ENCODE assay signal across 19 mouse cellular contexts in the genomic region with DNA sequence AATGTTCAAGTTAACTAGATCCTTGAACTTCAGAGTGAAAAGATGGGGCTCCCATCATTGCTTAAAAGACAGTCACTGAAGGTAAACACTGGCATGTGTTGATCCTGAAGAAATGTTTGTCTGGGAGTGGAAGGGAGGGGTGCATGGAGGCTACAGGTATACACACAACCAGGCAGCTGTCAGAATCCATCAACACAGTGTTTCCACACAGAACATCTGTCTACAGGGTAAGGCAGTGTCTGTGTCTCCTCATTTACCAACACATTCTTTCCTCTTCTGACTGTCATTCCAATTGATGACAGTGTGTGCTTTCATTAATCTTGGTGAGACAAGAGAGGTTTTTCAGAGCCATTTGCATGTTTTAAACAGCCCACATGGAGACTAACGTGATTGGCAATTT.
"Had no signal": no experiment of that assay in that cellular context is flagged by ENCODE, and none has a peak within 500 bp of the region (broad histone marks: within the 10 kb centered on the region; RNA-seq: fewer than 3 reads in every experiment).

No protein-coding gene starts in this region.

- ATAC-seq: liver, embryonic 12.5 days had no signal

- H3K4me1 ChIP-seq: limb, embryonic 10.5 days; limb, embryonic 13.5 days; liver, embryonic 12.5 days; liver, embryonic 15.5 days; lung, embryonic 15.5 days; megakaryocyte, embryonic 14.5 days; midbrain, embryonic 10.5 days; neural tube, embryonic 13.5 days had no signal

- H3K9ac ChIP-seq: limb, embryonic 13.5 days; liver, embryonic 12.5 days; liver, embryonic 15.5 days; lung, embryonic 15.5 days; neural tube, embryonic 13.5 days had no signal

- H3K4me3 ChIP-seq: layer of hippocampus, adult 2 months; limb, embryonic 10.5 days; limb, embryonic 13.5 days; liver, embryonic 12.5 days; liver, embryonic 15.5 days; lung, embryonic 15.5 days; megakaryocyte, embryonic 14.5 days; midbrain, embryonic 10.5 days; neural tube, embryonic 13.5 days had no signal

- H3K9me3 ChIP-seq: limb, embryonic 10.5 days; limb, embryonic 13.5 days; liver, embryonic 12.5 days; liver, embryonic 15.5 days; lung, embryonic 15.5 days; midbrain, embryonic 10.5 days; neural tube, embryonic 13.5 days had no signal

- H3K27me3 ChIP-seq: limb, embryonic 13.5 days; liver, embryonic 12.5 days; liver, embryonic 15.5 days; lung, embryonic 15.5 days; megakaryocyte, embryonic 14.5 days; neural tube, embryonic 13.5 days had no signal

- H3K36me3 ChIP-seq: limb, embryonic 10.5 days; limb, embryonic 13.5 days; liver, embryonic 12.5 days; liver, embryonic 15.5 days; lung, embryonic 15.5 days; midbrain, embryonic 10.5 days; neural tube, embryonic 13.5 days had no signal

- H3K27ac ChIP-seq: kidney, postnatal 0 days; layer of hippocampus, adult 2 months; limb, embryonic 10.5 days; limb, embryonic 13.5 days; liver, embryonic 12.5 days; liver, embryonic 15.5 days; lung, embryonic 15.5 days; midbrain, embryonic 10.5 days; neural tube, embryonic 13.5 days had no signal

- H3K4me2 ChIP-seq: limb, embryonic 13.5 days; liver, embryonic 12.5 days; liver, embryonic 15.5 days; lung, embryonic 15.5 days; neural tube, embryonic 13.5 days had no signal

- DNase-seq: kidney, postnatal 25 days; layer of hippocampus, adult 9-11 months; liver; lung, adult 18-20 months; lung, postnatal 10 days; lung, postnatal 36 days; midbrain, embryonic 14.5 days; thymus, adult 18-20 months; thymus, postnatal 36 days had no signal
